Mouse (Mus musculus) ES-Bruce4 (cell line): ENCODE results near the gene Tbc1d16.

ENCODE experiments used
- CTCF ChIP-seq: IDR thresholded peaks from one replicate; pipeline ENCODE4 v1.8.1; 2011; ENCODE audit warnings: low read depth, low read length
- EP300 ChIP-seq: IDR thresholded peaks from 2 replicates; pipeline ENCODE4 v1.6.1; 2011; ENCODE audit warnings: low read depth, low read length; ENCODE audit not compliant: insufficient read depth

DNA sequence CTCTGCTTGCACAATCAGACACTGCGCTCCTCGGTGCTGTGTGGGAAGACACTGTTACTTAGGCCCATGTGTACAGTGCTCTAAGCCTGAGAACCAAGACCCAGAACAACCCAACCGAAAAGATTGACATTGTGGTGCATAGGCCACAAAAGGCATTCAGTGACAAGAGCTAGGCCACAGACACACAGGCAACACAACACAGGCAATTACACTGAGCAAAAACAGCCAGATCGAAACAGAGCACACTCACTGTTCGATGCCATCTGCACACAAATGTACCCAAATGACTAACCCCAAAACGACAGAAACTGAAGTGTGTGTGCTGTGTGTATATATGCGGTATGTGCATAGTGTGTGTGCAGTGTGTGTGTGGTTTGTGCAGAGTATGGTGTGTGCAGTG lies 63.9 kb downstream of the Tbc1d16 start:
- TF ChIP-seq CTCF (no peak), EP300 (no peak)
